Mouse (Mus musculus): Measurements from ENCODE around the gene Crim1. TPM values are rescaled to one million over a fixed set of nuclear protein-coding genes. Genes with fewer than 3 reads are reported as not detected.

Gene Crim1
- polyA plus RNA-seq, 1 experiment from 2014 or later, result 8.4 TPM

- 76% methylated on average over 10 of the region's 10 CpGs for WGBS
- H3K4me2 ChIP-seq (ENCODE audit: low read length), result no peak overlapping the region
- no peaks in the 10 kb centered on the region for H3K27me3 ChIP-seq (ENCODE audit: insufficient read depth, low read length)
- no peaks in the 10 kb centered on the region for H3K36me3 ChIP-seq (ENCODE audit: insufficient read depth, low read length)
- H3K27ac ChIP-seq, result no peak overlapping the region
- no peak overlapping the region for H3K4me3 ChIP-seq (replicated peaks; ENCODE audit: low read depth, low read length)
- H3K9me3 ChIP-seq (replicated peaks; ENCODE audit: low read length), result no peaks in the 10 kb centered on the region
- no peak overlapping the region for H3K9ac ChIP-seq (ENCODE audit: low read depth, low read length)
- ATAC-seq (replicated peaks; ENCODE audit: low FRiP score, low read depth) (no peak), DNase-seq (ENCODE audit: low spot score) (peak; percentile 78)
- peaks cover 50% of the 10 kb centered on the region for H3K4me1 ChIP-seq (replicated peaks; ENCODE audit: insufficient read depth, low read length)
- TF ChIP-seq CTCF (IDR thresholded peaks at IDR 0.05; ENCODE audit: low read depth), result no peak
Observed at GRCm38 (mm10) chr17:78218506-78219232, 18.6 kb downstream of the Crim1 start.

- no peaks in the 10 kb centered on the region for H3K36me3 ChIP-seq (ENCODE audit: insufficient read depth, low read length)
- H3K9me3 ChIP-seq (replicated peaks; ENCODE audit: low read length), result no peaks in the 10 kb centered on the region
- H3K4me2 ChIP-seq (ENCODE audit: low read length), result peak overlapping the region; percentile 4; the same call in 1 of the 2 replicates
- no peak overlapping the region for H3K27ac ChIP-seq
- DNase-seq (ENCODE audit: low spot score), result no peak
- peaks cover 50% of the 10 kb centered on the region for H3K4me1 ChIP-seq (replicated peaks; ENCODE audit: insufficient read depth, low read length)
- 37% methylated on average over 8 of the region's 8 CpGs for WGBS
- TF ChIP-seq CTCF (IDR thresholded peaks at IDR 0.05; ENCODE audit: low read depth), result no peak
- no peak overlapping the region for H3K9ac ChIP-seq (ENCODE audit: low read depth, low read length)
- H3K4me3 ChIP-seq (replicated peaks; ENCODE audit: low read depth, low read length), result no peak overlapping the region
- H3K27me3 ChIP-seq (ENCODE audit: insufficient read depth, low read length), result no peaks in the 10 kb centered on the region
- ATAC-seq (replicated peaks; ENCODE audit: low FRiP score, low read depth), result no peak
Observed at GRCm38 (mm10) chr17:78221007-78221642, 21.1 kb downstream of the Crim1 start.

GRCm38 (mm10) chr17:78221860-78222259, 21.8 kb downstream of the Crim1 start:
- H3K4me3 ChIP-seq (replicated peaks; ENCODE audit: low read depth, low read length), result no peak overlapping the region
- no peaks in the 10 kb centered on the region for H3K27me3 ChIP-seq (ENCODE audit: insufficient read depth, low read length)
- no peaks in the 10 kb centered on the region for H3K36me3 ChIP-seq (ENCODE audit: insufficient read depth, low read length)
- no peak for DNase-seq (ENCODE audit: low spot score)
- TF ChIP-seq CTCF (IDR thresholded peaks at IDR 0.05; ENCODE audit: low read depth), result no peak
- H3K9me3 ChIP-seq (replicated peaks; ENCODE audit: low read length), result no peaks in the 10 kb centered on the region
- H3K4me2 ChIP-seq (ENCODE audit: low read length), result no peak overlapping the region
- 90% methylated on average over 1 of the region's 1 CpGs for WGBS
- H3K27ac ChIP-seq, result no peak overlapping the region
- no peak for ATAC-seq (replicated peaks; ENCODE audit: low FRiP score, low read depth)
- H3K4me1 ChIP-seq (replicated peaks; ENCODE audit: insufficient read depth, low read length), result peaks cover 46% of the 10 kb centered on the region
- no peak overlapping the region for H3K9ac ChIP-seq (ENCODE audit: low read depth, low read length)

GRCm38 (mm10) chr17:78223988-78224387, 23.9 kb downstream of the Crim1 start:
- no peak for TF ChIP-seq CTCF (IDR thresholded peaks at IDR 0.05; ENCODE audit: low read depth)
- Histone ChIP-seq H3K4me2 (ENCODE audit: low read length) (0 out of 2 replicates have a peak overlapping the region, but pooled peaks have one; percentile 21), H3K9ac (ENCODE audit: low read depth, low read length) (no peak overlapping the region), H3K36me3 (ENCODE audit: insufficient read depth, low read length) (no peaks in the 10 kb centered on the region), H3K27ac (peak overlapping the region; percentile 14; the same call in 1 of the 2 replicates), H3K27me3 (ENCODE audit: insufficient read depth, low read length) (no peaks in the 10 kb centered on the region), H3K9me3 (replicated peaks; ENCODE audit: low read length) (no peaks in the 10 kb centered on the region), H3K4me3 (replicated peaks; ENCODE audit: low read depth, low read length) (no peak overlapping the region), H3K4me1 (replicated peaks; ENCODE audit: insufficient read depth, low read length) (peaks cover 42% of the 10 kb centered on the region)
- DNase-seq (ENCODE audit: low spot score), result no peak
- peak; percentile 47; the same call in 1 of the 2 replicates for ATAC-seq (replicated peaks; ENCODE audit: low FRiP score, low read depth)
- 23% methylated on average over 10 of the region's 10 CpGs for WGBS

- peak; percentile 68 for ATAC-seq (replicated peaks; ENCODE audit: low FRiP score, low read depth)
- no peaks in the 10 kb centered on the region for H3K36me3 ChIP-seq (ENCODE audit: insufficient read depth, low read length)
- no peaks in the 10 kb centered on the region for H3K9me3 ChIP-seq (replicated peaks; ENCODE audit: low read length)
- H3K27ac ChIP-seq, result peak overlapping the region; percentile 33; the same call in 1 of the 2 replicates
- DNase-seq (ENCODE audit: low spot score), result no peak
- no peaks in the 10 kb centered on the region for H3K27me3 ChIP-seq (ENCODE audit: insufficient read depth, low read length)
- no peak overlapping the region for H3K4me3 ChIP-seq (replicated peaks; ENCODE audit: low read depth, low read length)
- peaks cover 42% of the 10 kb centered on the region for H3K4me1 ChIP-seq (replicated peaks; ENCODE audit: insufficient read depth, low read length)
- no peak for TF ChIP-seq CTCF (IDR thresholded peaks at IDR 0.05; ENCODE audit: low read depth)
- 36% methylated on average over 5 of the region's 5 CpGs for WGBS
- H3K4me2 ChIP-seq (ENCODE audit: low read length), result no peak overlapping the region
- H3K9ac ChIP-seq (ENCODE audit: low read depth, low read length), result no peak overlapping the region
Observed at GRCm38 (mm10) chr17:78225547-78225946, 25.5 kb downstream of the Crim1 start.

- H3K9ac ChIP-seq (ENCODE audit: low read depth, low read length), result no peak overlapping the region
- H3K27me3 ChIP-seq (ENCODE audit: insufficient read depth, low read length), result no peaks in the 10 kb centered on the region
- H3K27ac ChIP-seq, result no peak overlapping the region
- DNase-seq (ENCODE audit: low spot score) (no peak), ATAC-seq (replicated peaks; ENCODE audit: low FRiP score, low read depth) (no peak)
- no peak for TF ChIP-seq CTCF (IDR thresholded peaks at IDR 0.05; ENCODE audit: low read depth)
- H3K4me3 ChIP-seq (replicated peaks; ENCODE audit: low read depth, low read length), result no peak overlapping the region
- H3K4me2 ChIP-seq (ENCODE audit: low read length), result no peak overlapping the region
- 63% methylated on average over 3 of the region's 3 CpGs for WGBS
- H3K4me1 ChIP-seq (replicated peaks; ENCODE audit: insufficient read depth, low read length), result peaks cover 27% of the 10 kb centered on the region
- H3K36me3 ChIP-seq (ENCODE audit: insufficient read depth, low read length), result no peaks in the 10 kb centered on the region
- no peaks in the 10 kb centered on the region for H3K9me3 ChIP-seq (replicated peaks; ENCODE audit: low read length)
Observed at GRCm38 (mm10) chr17:78227211-78227610, 27.2 kb downstream of the Crim1 start.

Measured in kidney, postnatal 0 days (tissue).